Mouse (Mus musculus) bone marrow macrophage, adult 2 months (primary cell): ENCODE measurements around the gene Stat5a. TPM values are rescaled to one million over a fixed set of nuclear protein-coding genes. Genes with fewer than 3 reads are reported as not detected.

ENCODE experiments used
- H3K27ac ChIP-seq: 2 replicates; pipeline ENCODE4 v1.5.1; 2012; ENCODE audit warnings: low read depth, low read length; ENCODE audit not compliant: insufficient read depth
- H3K4me1 ChIP-seq: 2 replicates; pipeline ENCODE4 v1.6.1; 2012; ENCODE audit warnings: low read length; ENCODE audit not compliant: control insufficient read depth, insufficient read depth
- H3K4me3 ChIP-seq: 2 replicates; pipeline ENCODE4 v1.5.1; 2012; ENCODE audit warnings: mild to moderate bottlenecking, low read length, moderate library complexity; ENCODE audit not compliant: insufficient read depth
- CTCF ChIP-seq: IDR thresholded peaks from 2 replicates; pipeline ENCODE4 v1.5.1; 2012; ENCODE audit warnings: low read depth, mild to moderate bottlenecking, low read length, moderate library complexity
- POLR2A ChIP-seq: IDR thresholded peaks from 2 replicates; pipeline ENCODE4 v1.6.1; 2012; ENCODE audit warnings: mild to moderate bottlenecking, low read depth, low read length, borderline replicate concordance
- polyA plus RNA-seq: library from polyadenylated mRNA; stranded (reverse); fragments of >200 nt; gene quantifications from 2 replicates; pipeline ENCODE4 v1.2.4, GENCODE M21; 2012; ENCODE audit not compliant: missing spikeins, insufficient read depth, insufficient read length

Gene Stat5a
- polyA plus RNA-seq, 1 experiment, result 20.7 TPM

GRCm38 (mm10) chr11:100855178-100855577, 4.0 kb upstream of the Stat5a start:
- H3K4me3 ChIP-seq, result no peak overlapping the region
- H3K27ac ChIP-seq, result no peak overlapping the region
- TF ChIP-seq POLR2A (no peak), CTCF (no peak)
- peaks cover 10% of the 10 kb centered on the region for H3K4me1 ChIP-seq

GRCm38 (mm10) chr11:100857960-100858359, 1.2 kb upstream of the Stat5a start:
- Histone ChIP-seq H3K4me1 (peaks cover 15% of the 10 kb centered on the region), H3K27ac (no peak overlapping the region), H3K4me3 (no peak overlapping the region)
- TF ChIP-seq POLR2A, result no peak
- TF ChIP-seq CTCF, result no peak

DNA sequence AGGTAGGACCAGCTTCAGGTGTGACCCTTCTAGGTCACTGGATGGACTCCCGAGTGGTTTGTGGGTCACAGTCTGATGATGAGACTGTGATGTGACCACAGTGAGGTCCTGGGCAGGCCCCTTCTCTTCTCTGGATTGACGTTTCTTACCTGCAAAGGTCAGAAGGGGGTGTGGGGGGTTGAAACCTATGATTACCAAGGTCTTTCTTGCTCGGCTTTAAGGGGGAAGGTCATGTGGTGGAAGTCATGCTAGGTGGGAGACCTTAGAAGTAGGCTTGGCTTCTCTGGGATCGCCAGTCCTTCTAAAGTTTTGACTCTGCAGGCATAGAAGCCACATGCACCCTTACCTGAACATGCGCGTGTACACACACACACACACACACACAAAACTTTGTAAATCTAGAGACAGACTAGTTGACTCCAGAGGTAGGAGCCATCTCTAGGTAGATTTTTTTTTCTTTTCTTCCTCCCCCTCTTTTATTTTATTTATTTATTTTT, 476 bp downstream of the Stat5a start:
- Histone ChIP-seq H3K4me1 (peaks cover 15% of the 10 kb centered on the region), H3K4me3 (peak overlapping the region; percentile 26; the same call in 1 of the 2 replicates), H3K27ac (no peak overlapping the region)
- TF ChIP-seq CTCF, result no peak
- TF ChIP-seq POLR2A, result no peak

DNA sequence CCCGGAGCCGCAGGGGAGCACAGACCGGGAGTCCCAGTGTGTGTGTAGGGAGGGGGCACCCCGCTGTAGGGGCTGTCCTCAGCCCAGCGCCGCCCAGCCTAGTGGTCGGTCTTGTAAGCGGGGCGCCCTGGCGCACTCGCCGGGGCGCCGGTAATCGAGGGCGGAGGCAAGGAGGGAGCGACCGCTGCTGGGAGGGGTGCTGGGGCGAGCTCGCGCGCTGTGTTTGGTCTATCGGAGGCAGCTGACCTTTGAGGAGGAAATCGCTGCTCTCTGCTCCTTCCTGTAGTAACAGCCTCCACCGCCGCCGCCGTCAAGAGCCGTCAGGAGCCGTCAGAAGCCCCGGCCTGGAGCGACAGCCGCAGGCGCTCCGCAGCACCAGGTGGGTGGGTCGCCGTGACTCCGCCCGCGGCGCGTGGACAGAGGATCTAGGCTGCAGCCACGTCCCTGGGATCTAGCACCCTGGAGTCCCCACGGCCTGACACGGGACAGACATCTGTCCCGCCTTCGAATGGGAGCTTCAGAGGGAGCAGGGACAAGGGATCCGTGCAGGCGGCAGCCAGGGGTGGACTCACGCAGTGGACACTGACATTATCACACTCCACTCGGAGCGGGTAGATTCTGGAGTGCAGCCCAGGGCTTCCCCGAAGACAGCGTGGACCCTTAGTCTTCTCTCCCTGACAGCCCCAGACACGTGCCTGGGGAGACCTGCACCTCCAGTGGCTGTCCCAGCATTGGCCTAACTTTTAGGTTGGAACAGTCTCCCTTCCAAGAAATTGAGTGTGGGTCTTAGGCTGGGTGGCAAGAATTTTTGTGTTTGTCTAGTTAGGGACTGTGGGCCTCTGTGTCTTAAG, 1.3 kb downstream of the Stat5a start:
- TF ChIP-seq POLR2A, result no peak; the same call in 1 of the 2 replicates
- TF ChIP-seq CTCF, result no peak
- H3K4me1 ChIP-seq, result peaks cover 15% of the 10 kb centered on the region
- H3K4me3 ChIP-seq, result peak overlapping the region; percentile 67
- H3K27ac ChIP-seq, result peak overlapping the region; percentile 32; the same call in 1 of the 2 replicates

DNA sequence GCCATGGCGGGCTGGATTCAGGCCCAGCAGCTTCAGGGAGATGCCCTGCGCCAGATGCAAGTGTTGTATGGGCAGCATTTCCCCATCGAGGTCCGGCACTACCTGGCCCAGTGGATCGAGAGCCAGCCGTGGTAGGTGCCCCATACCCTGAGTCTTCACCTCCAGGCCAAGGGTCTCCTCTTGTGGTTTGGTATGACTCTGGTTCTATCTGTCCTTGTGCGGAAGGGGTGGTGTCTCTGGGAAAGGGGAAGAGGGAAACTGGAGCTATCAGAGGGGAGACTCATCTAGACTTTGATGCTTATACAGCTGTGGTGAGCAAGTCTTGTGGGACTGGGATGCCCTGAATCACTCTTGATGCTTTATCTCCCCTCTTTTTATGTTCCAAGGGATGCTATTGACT, 2.2 kb downstream of the Stat5a start:
- no peak overlapping the region for H3K27ac ChIP-seq
- H3K4me3 ChIP-seq, result peak overlapping the region; percentile 67
- TF ChIP-seq CTCF, result no peak
- TF ChIP-seq POLR2A, result no peak
- H3K4me1 ChIP-seq, result peaks cover 15% of the 10 kb centered on the region

GRCm38 (mm10) chr11:100861836-100862235, 2.7 kb downstream of the Stat5a start:
- H3K27ac ChIP-seq, result no peak overlapping the region

GRCm38 (mm10) chr11:100863141-100863540, 4.0 kb downstream of the Stat5a start:
- H3K4me3 ChIP-seq, result no peak overlapping the region
- no peak for TF ChIP-seq CTCF
- no peak for TF ChIP-seq POLR2A
- peaks cover 15% of the 10 kb centered on the region for H3K4me1 ChIP-seq
- no peak overlapping the region for H3K27ac ChIP-seq

More at GRCm38 (mm10) chr11:100861836-100862235, 2.7 kb downstream of the Stat5a start:
- Histone ChIP-seq H3K4me1 (peaks cover 15% of the 10 kb centered on the region), H3K4me3 (no peak overlapping the region)
- TF ChIP-seq POLR2A, result no peak
- no peak for TF ChIP-seq CTCF

DNA sequence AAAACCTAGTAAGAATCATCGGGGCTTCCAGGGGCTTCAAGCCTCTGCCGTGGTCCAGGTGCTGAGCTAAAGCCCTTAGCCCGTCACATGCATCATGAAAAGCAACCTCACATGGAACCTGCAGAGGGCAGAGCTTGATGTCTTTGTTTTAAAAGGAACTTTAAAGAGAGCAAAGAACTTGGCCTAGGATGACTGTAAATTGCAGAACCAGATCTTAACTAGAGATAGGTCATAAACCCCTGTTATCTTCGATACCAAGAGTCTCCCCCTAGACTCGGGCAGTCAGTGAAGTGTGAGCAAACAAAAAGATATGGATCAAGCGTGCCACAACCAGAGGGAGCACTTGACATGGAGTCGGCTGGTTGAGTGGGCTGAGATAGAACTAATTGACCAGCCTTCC, 6.5 kb downstream of the Stat5a start:
- no peak overlapping the region for H3K4me3 ChIP-seq
- peaks cover 7% of the 10 kb centered on the region for H3K4me1 ChIP-seq
- H3K27ac ChIP-seq, result no peak overlapping the region
- TF ChIP-seq POLR2A (no peak), CTCF (no peak)

DNA sequence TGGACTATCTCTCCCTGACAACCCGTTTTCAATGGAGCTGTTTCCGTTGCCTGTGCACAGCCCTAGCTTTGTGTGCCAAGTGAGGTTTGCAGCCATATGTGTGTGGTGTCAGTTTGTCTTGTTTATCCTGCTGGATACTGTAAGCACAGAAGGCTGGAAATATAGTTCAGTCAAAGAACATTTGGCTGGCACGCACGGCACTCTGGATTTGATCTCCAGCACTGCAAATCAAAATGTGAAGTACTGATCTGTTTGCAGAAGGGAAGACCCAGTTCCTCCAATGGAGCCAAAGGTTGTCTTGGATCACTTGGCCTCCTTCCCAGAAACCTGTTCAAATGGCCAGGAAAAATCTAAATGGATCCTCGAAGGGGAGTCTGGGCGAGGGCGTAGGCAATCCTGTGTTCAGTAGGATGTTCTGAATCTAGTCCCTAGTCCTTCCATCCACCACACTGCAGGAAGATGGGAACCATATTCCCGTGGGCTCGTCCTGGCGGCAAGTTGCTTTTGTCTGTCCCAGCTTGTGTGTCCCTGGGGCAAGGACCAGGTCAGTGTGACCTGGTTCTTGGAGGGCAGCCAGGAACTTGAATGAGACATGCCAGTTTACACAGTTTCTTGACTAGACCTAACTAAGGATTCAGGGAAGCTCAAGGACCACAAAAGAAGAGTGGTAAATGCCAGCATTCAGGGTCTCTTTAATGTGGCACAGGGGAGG, 11.3 kb downstream of the Stat5a start:
- Histone ChIP-seq H3K4me1 (no peaks in the 10 kb centered on the region), H3K27ac (no peak overlapping the region), H3K4me3 (no peak overlapping the region)
- TF ChIP-seq CTCF (no peak), POLR2A (no peak)

DNA sequence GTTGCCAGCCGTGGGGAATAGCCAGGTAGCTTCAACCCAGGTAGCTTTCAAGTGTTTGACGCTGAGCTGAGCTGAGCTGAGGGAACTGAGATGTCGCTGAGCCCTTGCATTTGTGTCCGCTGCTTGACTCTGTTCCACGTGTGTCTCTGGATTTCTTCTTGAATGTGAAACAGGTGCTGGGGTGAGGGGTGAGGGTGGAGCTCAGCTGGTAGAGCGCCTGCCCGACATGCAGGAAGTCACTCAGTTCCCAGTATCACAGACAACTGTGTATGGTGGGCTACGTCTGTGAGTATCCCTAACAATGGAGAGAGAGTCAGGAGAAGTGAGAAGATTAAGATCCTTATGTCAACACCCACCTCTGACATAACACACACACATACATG, 11.8 kb downstream of the Stat5a start:
- TF ChIP-seq CTCF, result no peak
- no peak for TF ChIP-seq POLR2A
- no peak overlapping the region for H3K27ac ChIP-seq

More for the DNA sequence above, 11.8 kb downstream of the Stat5a start:
- Histone ChIP-seq H3K4me1 (no peaks in the 10 kb centered on the region), H3K4me3 (no peak overlapping the region)
